Mouse (Mus musculus): Measurements from ENCODE around the gene Disc1. TPM values are rescaled to one million over a fixed set of nuclear protein-coding genes. Genes with fewer than 3 reads are reported as not detected.

Gene Disc1
- 1.8 and 2.6 TPM in 2 replicates for polyA plus RNA-seq (2015; fragmentation: Nextera tagmentation; extraction: Ambion mirVana)

GRCm38 (mm10) chr8:125053505-125054435 is at the start of gene Disc1:
Gene Disc1, plus strand, starts transcription at chr8:125054195.
- ATAC-seq (ENCODE audit: low FRiP score, low read depth) = peak; percentile 72

GRCm38 (mm10) chr8:125012695-125013627 is 41.0 kb upstream of the Disc1 start, which contains the start of gene Tsnax:
Gene Tsnax, plus strand, starts transcription at chr8:125012997.
- Histone ChIP-seq H3K36me3 (peaks cover 27% of the 10 kb centered on the region), H3K9me3 (no peaks in the 10 kb centered on the region), H3K4me1 (replicated peaks) (peaks cover 14% of the 10 kb centered on the region), H3K4me2 (peak within 1 kb of the TSS; percentile 70), H3K27me3 (peaks cover 9% of the 10 kb centered on the region; the same call in 1 of the 2 replicates), H3K27ac (replicated peaks) (peak within 1 kb of the TSS; percentile 85), H3K4me3 (peak within 1 kb of the TSS; percentile 100), H3K9ac (peak within 1 kb of the TSS; percentile 98)
- ATAC-seq (ENCODE audit: low FRiP score, low read depth) = peak; percentile 99
- 3% methylated on average over 84 of the region's 84 CpGs for WGBS

More at GRCm38 (mm10) chr8:125053505-125054435, at the start of gene Disc1:
- 2% methylated on average over 53 of the region's 65 CpGs for WGBS
- Histone ChIP-seq H3K36me3 (no peaks in the 10 kb centered on the region), H3K9ac (peak within 1 kb of the TSS; percentile 74), H3K27ac (replicated peaks) (peak within 1 kb of the TSS; percentile 82), H3K4me3 (peak within 1 kb of the TSS; percentile 81), H3K9me3 (no peaks in the 10 kb centered on the region), H3K4me2 (peak within 1 kb of the TSS; percentile 99), H3K4me1 (replicated peaks) (peaks cover 15% of the 10 kb centered on the region), H3K27me3 (peaks cover 23% of the 10 kb centered on the region)

GRCm38 (mm10) chr8:125024085-125024484 is 29.9 kb upstream of the Disc1 start:
- Histone ChIP-seq H3K4me2 (no peak overlapping the region), H3K9me3 (no peaks in the 10 kb centered on the region), H3K36me3 (peaks cover 50% of the 10 kb centered on the region), H3K27ac (replicated peaks) (no peak overlapping the region), H3K9ac (no peak overlapping the region), H3K4me1 (replicated peaks) (peaks cover 8% of the 10 kb centered on the region), H3K27me3 (no peaks in the 10 kb centered on the region), H3K4me3 (no peak overlapping the region)
- no peak for ATAC-seq (ENCODE audit: low FRiP score, low read depth)
- WGBS = 92% methylated on average over 8 of the region's 8 CpGs

- H3K9ac ChIP-seq = no peak overlapping the region
- WGBS = 48% methylated on average over 3 of the region's 3 CpGs
- H3K4me3 ChIP-seq = no peak overlapping the region
- H3K36me3 ChIP-seq = peaks cover 75% of the 10 kb centered on the region
- no peak for ATAC-seq (ENCODE audit: low FRiP score, low read depth)
- H3K4me1 ChIP-seq (replicated peaks) = peaks cover 8% of the 10 kb centered on the region
- H3K9me3 ChIP-seq = no peaks in the 10 kb centered on the region
- H3K27ac ChIP-seq (replicated peaks) = peak overlapping the region; percentile 34; the same call in 1 of the 2 replicates
- H3K27me3 ChIP-seq = no peaks in the 10 kb centered on the region
- no peak overlapping the region for H3K4me2 ChIP-seq
These were observed 26.8 kb upstream of the Disc1 start for GRCm38 (mm10) chr8:125027211-125027610.

GRCm38 (mm10) chr8:125028841-125029240 is 25.2 kb upstream of the Disc1 start:
- WGBS = 94% methylated on average over 5 of the region's 5 CpGs
- H3K36me3 ChIP-seq = peaks cover 82% of the 10 kb centered on the region
- H3K4me1 ChIP-seq (replicated peaks) = peaks cover 8% of the 10 kb centered on the region

GRCm38 (mm10) chr8:125031276-125031675 is 22.7 kb upstream of the Disc1 start:
- H3K27ac ChIP-seq (replicated peaks) = no peak overlapping the region
- WGBS = 90% methylated on average over 5 of the region's 5 CpGs

More at GRCm38 (mm10) chr8:125028841-125029240, 25.2 kb upstream of the Disc1 start:
- Histone ChIP-seq H3K27ac (replicated peaks) (no peak overlapping the region), H3K4me2 (no peak overlapping the region), H3K27me3 (no peaks in the 10 kb centered on the region), H3K9ac (no peak overlapping the region), H3K9me3 (no peaks in the 10 kb centered on the region), H3K4me3 (no peak overlapping the region)
- ATAC-seq (ENCODE audit: low FRiP score, low read depth) = no peak

GRCm38 (mm10) chr8:125034669-125035068 is 19.3 kb upstream of the Disc1 start:
- Histone ChIP-seq H3K9ac (no peak overlapping the region), H3K4me3 (no peak overlapping the region), H3K36me3 (peaks cover 42% of the 10 kb centered on the region), H3K27me3 (no peaks in the 10 kb centered on the region), H3K9me3 (no peaks in the 10 kb centered on the region), H3K27ac (replicated peaks) (peak overlapping the region; percentile 40), H3K4me1 (replicated peaks) (no peaks in the 10 kb centered on the region; the same call in 1 of the 2 replicates), H3K4me2 (no peak overlapping the region)
- ATAC-seq (ENCODE audit: low FRiP score, low read depth) = peak; percentile 74
- 15% methylated on average over 8 of the region's 8 CpGs for WGBS

More at GRCm38 (mm10) chr8:125031276-125031675, 22.7 kb upstream of the Disc1 start:
- H3K4me2 ChIP-seq = no peak overlapping the region
- no peak for ATAC-seq (ENCODE audit: low FRiP score, low read depth)
- H3K4me3 ChIP-seq = no peak overlapping the region
- peaks cover 60% of the 10 kb centered on the region for H3K36me3 ChIP-seq
- peaks cover 8% of the 10 kb centered on the region for H3K4me1 ChIP-seq (replicated peaks)
- no peaks in the 10 kb centered on the region for H3K9me3 ChIP-seq
- no peaks in the 10 kb centered on the region for H3K27me3 ChIP-seq
- H3K9ac ChIP-seq = no peak overlapping the region

- peaks cover 32% of the 10 kb centered on the region for H3K36me3 ChIP-seq
- 92% methylated on average over 7 of the region's 7 CpGs for WGBS
These were observed 16.9 kb upstream of the Disc1 start for GRCm38 (mm10) chr8:125037081-125037480.

GRCm38 (mm10) chr8:125038731-125039130 is 15.3 kb upstream of the Disc1 start:
- H3K9me3 ChIP-seq = no peaks in the 10 kb centered on the region
- H3K27ac ChIP-seq (replicated peaks) = no peak overlapping the region
- no peak overlapping the region for H3K9ac ChIP-seq
- peaks cover 21% of the 10 kb centered on the region for H3K36me3 ChIP-seq
- H3K4me1 ChIP-seq (replicated peaks) = no peaks in the 10 kb centered on the region; the same call in 1 of the 2 replicates
- WGBS = 80% methylated on average over 15 of the region's 15 CpGs
- no peak for ATAC-seq (ENCODE audit: low FRiP score, low read depth)
- no peak overlapping the region for H3K4me3 ChIP-seq
- no peak overlapping the region for H3K4me2 ChIP-seq
- H3K27me3 ChIP-seq = no peaks in the 10 kb centered on the region

More at GRCm38 (mm10) chr8:125037081-125037480, 16.9 kb upstream of the Disc1 start:
- H3K4me2 ChIP-seq = no peak overlapping the region
- H3K4me1 ChIP-seq (replicated peaks) = no peaks in the 10 kb centered on the region; the same call in 1 of the 2 replicates
- no peak overlapping the region for H3K9ac ChIP-seq
- H3K4me3 ChIP-seq = no peak overlapping the region
- no peak overlapping the region for H3K27ac ChIP-seq (replicated peaks)
- no peaks in the 10 kb centered on the region for H3K27me3 ChIP-seq
- no peak for ATAC-seq (ENCODE audit: low FRiP score, low read depth)
- no peaks in the 10 kb centered on the region for H3K9me3 ChIP-seq

- WGBS = 78% methylated on average over 15 of the region's 15 CpGs
- no peak overlapping the region for H3K27ac ChIP-seq (replicated peaks)
- no peak overlapping the region for H3K4me2 ChIP-seq
- H3K4me1 ChIP-seq (replicated peaks) = no peaks in the 10 kb centered on the region
- H3K4me3 ChIP-seq = no peak overlapping the region
- no peaks in the 10 kb centered on the region for H3K9me3 ChIP-seq
- no peaks in the 10 kb centered on the region for H3K27me3 ChIP-seq
- no peak for ATAC-seq (ENCODE audit: low FRiP score, low read depth)
- H3K9ac ChIP-seq = no peak overlapping the region
- peaks cover 20% of the 10 kb centered on the region for H3K36me3 ChIP-seq
These were observed 13.2 kb upstream of the Disc1 start for GRCm38 (mm10) chr8:125040587-125041375.

- WGBS = 72% methylated on average over 2 of the region's 2 CpGs
- Histone ChIP-seq H3K9ac (no peak overlapping the region), H3K36me3 (peaks cover 17% of the 10 kb centered on the region; the same call in 1 of the 2 replicates), H3K4me2 (no peak overlapping the region), H3K27ac (replicated peaks) (no peak overlapping the region), H3K9me3 (no peaks in the 10 kb centered on the region), H3K4me1 (replicated peaks) (no peaks in the 10 kb centered on the region), H3K4me3 (no peak overlapping the region), H3K27me3 (no peaks in the 10 kb centered on the region)
- ATAC-seq (ENCODE audit: low FRiP score, low read depth) = no peak
These were observed 12.5 kb upstream of the Disc1 start for GRCm38 (mm10) chr8:125041496-125041895.

All from hindbrain, embryonic 15.5 days (tissue).